Mouse (Mus musculus) embryonic facial prominence, embryonic 10.5 days (tissue): ENCODE data around the gene Peg10. TPM values are rescaled to one million over a fixed set of nuclear protein-coding genes. Genes with fewer than 3 reads are reported as not detected.
A peak's percentile ranks its signal among the peaks of the same experiment; 100 is the strongest.

Experiments used
- DNase-seq: peaks from one replicate; pipeline ENCODE4 v3.0.0-alpha.2; 2017; ENCODE audit warnings: low spot score
- H3K27ac ChIP-seq: fragments of 300-500 bp; sonication (generic); replicated peaks from 2 replicates; pipeline ENCODE4 v1.5.1; 2016; ENCODE audit warnings: mild to moderate bottlenecking
- H3K27me3 ChIP-seq: fragments of 300-500 bp; sonication (generic); replicated peaks from 2 replicates; pipeline ENCODE4 v1.6.1; 2016; ENCODE audit warnings: low read depth, mild to moderate bottlenecking; ENCODE audit not compliant: poor library complexity, severe bottlenecking
- H3K36me3 ChIP-seq: fragments of 300-500 bp; sonication (generic); replicated peaks from 2 replicates; pipeline ENCODE4 v1.6.1; 2016; ENCODE audit warnings: mild to moderate bottlenecking, moderate library complexity
- H3K4me1 ChIP-seq: fragments of 300-500 bp; sonication (generic); 2 replicates; pipeline ENCODE4 v1.6.1; 2016
- H3K4me3 ChIP-seq: fragments of 300-500 bp; sonication (generic); 2 replicates; pipeline ENCODE4 v1.5.1; 2016; ENCODE audit warnings: mild to moderate bottlenecking, moderate library complexity
- H3K9me3 ChIP-seq: fragments of 300-500 bp; sonication (generic); 2 replicates; pipeline ENCODE4 v1.6.1; 2016; ENCODE audit warnings: mild to moderate bottlenecking
- WGBS: fragments of 180-500 bp; shearing (Covaris S2); methylation state at CpG from one replicate; pipeline ENCODE4 v1.1.7; 2016; 5-methylcytosine and 5-hydroxymethylcytosine counted together
- polyA plus RNA-seq: library from polyadenylated mRNA; unstranded; fragments of >200 nt; fragmentation: Nextera tagmentation; extraction: Ambion mirVana; gene quantifications from 2 replicates; pipeline ENCODE4 v1.2.1, GENCODE M21; 2016

The Peg10 gene
- 15.7 and 18.1 TPM in 2 replicates for polyA plus RNA-seq

GRCm38 (mm10) chr6:4746696-4747439 is at the start of gene Peg10, which contains the start of gene Sgce:
TSS of gene Peg10 (plus strand) at chr6:4747306.
TSS of gene Sgce (minus strand) at chr6:4747207.
- 53% methylated on average over 38 of the region's 38 CpGs for WGBS
- H3K27ac ChIP-seq = peak within 1 kb of the TSS; percentile 91
- DNase-seq = peak; percentile 92

DNA sequence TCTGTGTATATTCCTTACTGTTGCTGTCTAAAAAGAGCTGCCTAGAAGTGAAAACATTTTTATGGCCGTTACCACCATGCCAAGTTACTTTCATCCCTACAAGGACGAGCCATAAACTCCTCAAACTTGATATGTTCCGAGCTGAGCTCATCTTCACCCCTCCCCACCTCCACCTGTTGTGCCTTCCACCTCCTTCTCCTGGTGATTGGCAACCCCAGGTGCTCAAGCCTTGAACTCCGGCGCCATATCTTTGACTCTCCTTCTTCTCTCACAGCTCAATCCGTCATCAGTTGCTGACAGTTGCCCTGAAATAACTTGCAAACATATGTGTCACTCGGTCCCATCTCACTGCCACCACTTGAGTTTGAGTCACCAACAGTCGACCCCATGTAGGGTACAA is 45.5 kb upstream of the Peg10 start:
- Histone ChIP-seq H3K4me1 (no peaks in the 10 kb centered on the region), H3K27me3 (no peaks in the 10 kb centered on the region), H3K27ac (no peak overlapping the region), H3K36me3 (peaks cover 14% of the 10 kb centered on the region), H3K9me3 (no peaks in the 10 kb centered on the region), H3K4me3 (no peak overlapping the region)
- WGBS = 91% methylated on average over 8 of the region's 8 CpGs
- DNase-seq = no peak

More at GRCm38 (mm10) chr6:4746696-4747439, at the start of gene Peg10, which contains the start of gene Sgce:
- H3K4me1 ChIP-seq = peaks cover 17% of the 10 kb centered on the region
- H3K9me3 ChIP-seq = peaks cover 29% of the 10 kb centered on the region
- peaks cover 20% of the 10 kb centered on the region for H3K36me3 ChIP-seq
- no peaks in the 10 kb centered on the region for H3K27me3 ChIP-seq
- peak within 1 kb of the TSS; percentile 62 for H3K4me3 ChIP-seq

DNA sequence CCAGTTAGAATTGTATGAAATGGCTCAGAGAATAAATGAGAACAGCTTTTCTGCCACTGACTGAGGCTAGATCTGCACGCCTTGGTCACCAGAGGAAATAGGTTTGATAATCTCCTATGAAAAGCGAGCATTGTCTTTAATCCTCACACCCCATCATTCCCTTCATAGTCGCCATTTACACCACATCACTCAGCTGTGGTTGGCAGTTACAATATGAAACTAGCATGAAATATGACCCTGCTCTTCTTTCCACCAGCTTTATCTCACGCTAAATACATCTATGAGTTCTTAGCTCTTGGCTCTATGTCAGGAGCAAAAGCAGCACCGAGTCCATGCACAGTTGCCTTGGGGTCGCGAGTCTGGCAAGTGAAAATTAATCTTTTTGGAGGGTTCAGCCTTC is 43.2 kb upstream of the Peg10 start:
- H3K27me3 ChIP-seq = no peaks in the 10 kb centered on the region
- H3K36me3 ChIP-seq = peaks cover 28% of the 10 kb centered on the region
- DNase-seq = no peak
- WGBS = 87% methylated on average over 7 of the region's 7 CpGs
- no peak overlapping the region for H3K4me3 ChIP-seq
- no peak overlapping the region for H3K27ac ChIP-seq
- no peaks in the 10 kb centered on the region for H3K9me3 ChIP-seq
- H3K4me1 ChIP-seq = no peaks in the 10 kb centered on the region

DNA sequence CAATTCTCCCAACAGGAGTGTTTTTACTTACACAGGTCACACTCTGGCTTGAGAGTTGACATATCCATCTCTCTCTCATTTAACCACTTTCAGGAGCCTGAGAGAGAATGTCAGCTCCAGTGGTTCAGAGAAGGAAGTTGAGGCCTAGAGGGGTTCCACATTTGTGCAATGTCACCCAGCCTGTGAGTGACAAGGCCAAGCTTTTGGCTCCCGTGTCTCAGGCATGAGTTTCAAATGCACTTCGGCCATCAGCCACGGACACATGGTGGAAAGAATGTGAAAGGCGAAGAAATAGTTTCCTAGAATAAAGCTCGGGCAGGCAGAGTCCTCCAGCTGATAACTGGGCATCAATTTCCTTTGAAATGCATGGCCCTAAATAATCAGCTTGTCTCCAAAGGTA is 40.7 kb upstream of the Peg10 start:
- WGBS = 90% methylated on average over 5 of the region's 5 CpGs
- Histone ChIP-seq H3K27me3 (no peaks in the 10 kb centered on the region), H3K27ac (no peak overlapping the region), H3K4me1 (no peaks in the 10 kb centered on the region), H3K36me3 (peaks cover 37% of the 10 kb centered on the region), H3K9me3 (no peaks in the 10 kb centered on the region), H3K4me3 (no peak overlapping the region)
- no peak for DNase-seq

DNA sequence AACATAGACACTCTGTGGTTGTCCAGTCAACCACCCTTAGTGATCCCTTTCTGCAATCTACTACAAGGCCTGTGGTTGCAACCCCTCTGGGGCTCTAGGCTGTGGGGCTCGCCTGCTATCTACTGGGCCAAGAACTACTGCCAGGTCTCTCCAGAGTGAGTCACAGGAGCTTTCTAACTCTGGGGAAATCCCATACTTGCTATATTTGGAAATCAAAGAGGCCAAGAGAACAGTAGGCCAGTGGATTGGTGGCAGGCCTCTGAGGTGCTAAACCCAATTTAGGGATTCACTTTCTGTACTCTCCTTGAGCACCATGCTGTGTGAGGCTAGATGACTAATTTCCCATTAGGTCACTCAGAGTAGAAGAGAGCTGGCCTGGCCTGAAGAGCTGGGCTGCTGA is 38.1 kb upstream of the Peg10 start:
- DNase-seq = no peak
- no peak overlapping the region for H3K27ac ChIP-seq

GRCm38 (mm10) chr6:4716171-4716570 is 30.9 kb upstream of the Peg10 start:
- Histone ChIP-seq H3K4me3 (no peak overlapping the region), H3K9me3 (no peaks in the 10 kb centered on the region), H3K27me3 (no peaks in the 10 kb centered on the region), H3K4me1 (no peaks in the 10 kb centered on the region), H3K36me3 (peaks cover 7% of the 10 kb centered on the region; the same call in 1 of the 2 replicates), H3K27ac (no peak overlapping the region)
- DNase-seq = no peak
- 94% methylated on average over 2 of the region's 2 CpGs for WGBS

More for the DNA sequence above, 38.1 kb upstream of the Peg10 start:
- Histone ChIP-seq H3K27me3 (no peaks in the 10 kb centered on the region), H3K36me3 (peaks cover 29% of the 10 kb centered on the region), H3K9me3 (no peaks in the 10 kb centered on the region), H3K4me1 (no peaks in the 10 kb centered on the region), H3K4me3 (no peak overlapping the region)
- WGBS = 91% methylated on average over 1 of the region's 1 CpGs

GRCm38 (mm10) chr6:4717344-4717743 is 29.8 kb upstream of the Peg10 start:
- WGBS = 87% methylated on average over 2 of the region's 2 CpGs
- peaks cover 3% of the 10 kb centered on the region; the same call in 1 of the 2 replicates for H3K4me1 ChIP-seq

DNA sequence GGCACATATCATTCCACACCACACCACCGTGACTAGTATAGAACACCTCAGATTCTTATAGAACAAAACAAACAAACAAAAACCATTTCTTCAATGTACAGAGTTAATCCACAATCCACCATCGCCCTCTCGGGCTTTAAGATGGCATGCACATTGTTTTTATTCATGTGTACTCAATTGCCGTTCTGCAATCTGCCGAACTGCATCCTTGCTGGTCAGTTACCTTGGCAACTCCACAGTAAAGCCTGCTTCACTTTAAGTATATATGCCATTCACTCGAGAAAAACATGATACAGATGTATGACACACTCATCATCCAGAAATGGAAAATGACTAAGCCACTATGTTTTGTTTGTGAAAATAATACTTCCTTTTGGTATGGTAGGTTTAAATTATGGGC is 25.0 kb upstream of the Peg10 start:
- H3K4me3 ChIP-seq = no peak overlapping the region
- DNase-seq = no peak
- H3K36me3 ChIP-seq = no peaks in the 10 kb centered on the region
- peaks cover 13% of the 10 kb centered on the region for H3K4me1 ChIP-seq
- H3K27ac ChIP-seq = no peak overlapping the region
- no peaks in the 10 kb centered on the region for H3K9me3 ChIP-seq
- WGBS = 81% methylated on average over 6 of the region's 6 CpGs
- no peaks in the 10 kb centered on the region for H3K27me3 ChIP-seq

More at GRCm38 (mm10) chr6:4717344-4717743, 29.8 kb upstream of the Peg10 start:
- Histone ChIP-seq H3K27me3 (no peaks in the 10 kb centered on the region), H3K27ac (no peak overlapping the region), H3K9me3 (no peaks in the 10 kb centered on the region), H3K36me3 (peaks cover 7% of the 10 kb centered on the region; the same call in 1 of the 2 replicates), H3K4me3 (no peak overlapping the region)
- no peak for DNase-seq

DNA sequence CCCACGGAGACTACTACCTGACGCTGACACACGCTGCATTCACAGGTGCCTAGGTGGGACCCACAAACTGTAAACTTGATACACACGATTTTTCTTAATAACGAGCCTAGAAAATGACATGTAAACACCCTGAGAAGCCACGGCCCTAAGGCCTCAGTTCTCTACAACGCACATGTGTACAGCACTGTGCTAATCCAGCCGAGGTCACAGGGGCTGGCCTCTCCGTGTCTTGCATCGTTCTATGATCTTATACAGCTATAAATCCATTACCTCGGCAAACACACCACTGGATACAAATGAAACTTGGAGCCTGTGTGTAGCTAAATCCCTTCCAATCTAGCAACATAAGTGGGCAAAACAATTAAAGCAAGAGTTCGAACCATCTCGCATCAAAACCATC is 24.4 kb upstream of the Peg10 start:
- no peaks in the 10 kb centered on the region for H3K9me3 ChIP-seq
- WGBS = 87% methylated on average over 13 of the region's 13 CpGs
- peaks cover 13% of the 10 kb centered on the region for H3K4me1 ChIP-seq
- no peaks in the 10 kb centered on the region for H3K36me3 ChIP-seq
- no peak overlapping the region for H3K27ac ChIP-seq
- H3K4me3 ChIP-seq = no peak overlapping the region
- DNase-seq = no peak
- H3K27me3 ChIP-seq = no peaks in the 10 kb centered on the region

GRCm38 (mm10) chr6:4723998-4724757 is 22.9 kb upstream of the Peg10 start:
- no peak overlapping the region for H3K27ac ChIP-seq
- no peak overlapping the region for H3K4me3 ChIP-seq
- no peaks in the 10 kb centered on the region for H3K27me3 ChIP-seq
- no peaks in the 10 kb centered on the region for H3K36me3 ChIP-seq
- H3K9me3 ChIP-seq = no peaks in the 10 kb centered on the region
- 71% methylated on average over 15 of the region's 15 CpGs for WGBS
- peaks cover 13% of the 10 kb centered on the region for H3K4me1 ChIP-seq
- DNase-seq = no peak

DNA sequence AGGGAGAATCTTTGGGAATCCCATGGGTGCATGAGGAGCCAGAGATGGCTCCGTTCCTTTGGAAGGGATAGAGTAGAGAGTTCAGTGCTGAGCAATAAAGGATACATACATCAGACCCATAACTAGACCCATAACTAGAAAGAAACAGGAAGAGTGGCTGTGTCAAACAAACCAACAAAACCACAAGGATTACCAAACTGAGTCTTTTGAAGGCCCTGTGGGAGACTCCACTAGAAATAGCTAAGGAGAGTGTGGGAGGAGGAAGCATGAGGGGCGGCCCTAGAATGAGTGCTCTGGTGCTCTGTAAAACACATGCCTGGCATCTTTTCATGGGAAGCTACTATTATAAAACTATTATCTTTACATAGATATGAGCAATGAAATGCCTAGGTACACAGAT is 18.8 kb upstream of the Peg10 start:
- DNase-seq = no peak
- Histone ChIP-seq H3K27ac (no peak overlapping the region), H3K9me3 (no peaks in the 10 kb centered on the region), H3K4me3 (no peak overlapping the region), H3K27me3 (no peaks in the 10 kb centered on the region), H3K4me1 (peaks cover 20% of the 10 kb centered on the region), H3K36me3 (no peaks in the 10 kb centered on the region)
- WGBS = 96% methylated on average over 2 of the region's 2 CpGs

DNA sequence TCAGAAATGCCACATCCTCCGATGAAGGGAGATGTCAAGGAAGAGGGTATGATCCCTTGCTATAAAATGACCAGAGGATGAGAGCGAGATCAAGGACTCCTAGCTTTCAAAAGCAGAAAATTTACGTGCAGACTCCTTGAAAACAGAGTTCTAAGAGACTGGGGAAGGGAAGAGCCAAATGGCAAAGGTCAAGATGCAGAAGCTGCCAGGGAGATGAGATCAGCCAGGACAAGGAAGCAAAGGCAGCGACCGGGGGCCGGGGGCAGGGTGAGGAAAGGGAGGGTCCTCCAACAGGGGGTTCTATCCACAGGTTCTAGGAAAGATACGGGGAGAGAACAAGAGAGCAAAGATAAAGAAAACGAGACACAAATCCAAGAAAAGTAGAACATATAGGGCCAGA is 15.4 kb upstream of the Peg10 start:
- no peaks in the 10 kb centered on the region for H3K9me3 ChIP-seq
- H3K27me3 ChIP-seq = no peaks in the 10 kb centered on the region
- peaks cover 15% of the 10 kb centered on the region for H3K4me1 ChIP-seq
- DNase-seq = no peak
- H3K36me3 ChIP-seq = peaks cover 7% of the 10 kb centered on the region; the same call in 1 of the 2 replicates
- H3K4me3 ChIP-seq = no peak overlapping the region
- 48% methylated on average over 8 of the region's 8 CpGs for WGBS
- H3K27ac ChIP-seq = no peak overlapping the region
